Mouse (Mus musculus) fibroblast of lung, adult 2 months (primary cell): Measurements from ENCODE around the gene Btbd19.

ENCODE experiments used
- DNase-seq: peaks from one replicate; pipeline ENCODE4 v3.0.0-alpha.2; 2011; ENCODE audit warnings: low read depth

Btbd19 gene

GRCm38 (mm10) chr4:117110985-117111384, 14.5 kb downstream of the Btbd19 start:
- DNase-seq = no peak

DNA sequence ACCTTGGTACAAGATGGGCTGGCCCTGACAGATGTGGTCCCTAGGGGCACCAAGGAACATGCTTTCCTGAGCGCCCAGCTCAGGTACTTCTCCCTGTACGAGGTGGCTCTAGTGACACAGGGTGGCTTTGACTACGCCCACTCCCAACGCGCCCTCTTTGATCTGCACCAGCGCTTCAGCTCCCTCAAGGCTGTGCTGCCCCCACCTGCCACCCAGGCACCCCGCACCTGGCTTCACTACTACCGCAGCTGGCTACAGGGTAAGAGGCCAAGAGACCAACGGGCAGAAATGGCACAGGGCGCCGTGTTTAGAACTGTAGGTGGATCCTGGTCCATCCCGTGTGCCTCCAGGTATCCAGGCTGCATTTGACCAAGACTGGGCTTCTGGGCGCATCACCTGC, 15.3 kb downstream of the Btbd19 start:
- DNase-seq = no peak

DNA sequence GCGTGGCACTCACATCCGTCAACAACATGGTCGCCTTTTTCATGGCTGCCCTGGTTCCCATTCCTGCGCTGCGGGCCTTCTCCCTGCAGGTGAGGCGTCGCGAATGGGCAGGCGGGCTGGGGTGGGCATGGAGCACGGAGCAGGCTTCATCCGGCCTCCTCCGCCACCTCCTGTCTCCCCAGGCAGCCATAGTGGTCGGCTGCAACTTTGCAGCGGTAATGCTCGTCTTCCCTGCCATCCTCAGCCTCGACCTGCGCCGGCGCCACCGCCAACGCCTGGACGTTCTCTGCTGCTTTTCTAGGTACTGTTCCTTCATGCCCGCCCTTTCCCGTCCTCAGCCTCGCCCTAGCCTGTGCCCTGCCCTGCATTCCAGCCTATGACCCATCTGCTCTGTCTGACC, 16.2 kb downstream of the Btbd19 start:
- no peak for DNase-seq

GRCm38 (mm10) chr4:117108524-117108849, 17.0 kb downstream of the Btbd19 start:
- DNase-seq = no peak

GRCm38 (mm10) chr4:117107813-117108523, 17.6 kb downstream of the Btbd19 start:
- DNase-seq = no peak

GRCm38 (mm10) chr4:117105127-117105526, 20.4 kb downstream of the Btbd19 start:
- no peak for DNase-seq

GRCm38 (mm10) chr4:117104672-117105071, 20.9 kb downstream of the Btbd19 start:
- DNase-seq = no peak

- no peak for DNase-seq
Observed at GRCm38 (mm10) chr4:117101218-117101617, 24.3 kb downstream of the Btbd19 start.

GRCm38 (mm10) chr4:117100036-117100435, 25.5 kb downstream of the Btbd19 start:
- DNase-seq = no peak

- no peak for DNase-seq
Observed at GRCm38 (mm10) chr4:117098764-117099036, 26.8 kb downstream of the Btbd19 start.

DNA sequence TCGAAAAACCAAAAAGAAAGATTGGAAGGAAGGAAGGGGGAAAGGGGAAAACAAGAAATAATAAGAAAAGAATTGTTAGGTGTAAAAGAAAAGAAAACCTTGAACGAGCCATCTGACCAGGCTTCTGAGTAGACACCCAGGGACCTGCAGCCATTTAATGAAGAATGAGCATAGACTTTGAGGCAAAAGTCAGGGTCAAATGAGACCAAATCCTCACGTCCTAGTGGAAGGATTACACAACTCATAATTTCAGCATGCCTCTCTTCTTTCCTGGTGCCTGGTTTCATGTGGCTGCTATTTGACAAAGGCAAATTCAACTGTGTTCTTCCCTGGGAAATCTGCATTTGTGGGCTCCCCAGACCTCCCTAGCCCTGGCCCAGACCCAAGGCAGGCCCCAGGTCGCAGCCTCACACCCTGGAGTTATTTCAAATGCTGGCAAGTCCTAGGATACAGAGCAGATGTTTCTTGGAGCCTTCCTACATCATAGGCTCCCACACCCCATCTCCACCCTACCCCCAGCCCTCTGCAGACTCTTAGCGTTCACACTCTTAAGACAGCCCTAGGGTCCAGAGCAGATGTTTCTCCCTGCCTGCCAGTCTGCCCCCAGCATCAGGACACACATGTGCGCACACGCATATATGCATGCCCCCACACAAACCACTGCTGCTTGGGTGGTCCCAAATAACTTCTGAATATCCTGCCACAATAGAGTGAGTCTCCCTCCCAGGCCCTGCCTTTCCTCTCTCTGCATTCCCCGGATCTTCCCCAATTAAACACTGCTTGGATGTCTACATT, 27.4 kb downstream of the Btbd19 start:
- DNase-seq = no peak

DNA sequence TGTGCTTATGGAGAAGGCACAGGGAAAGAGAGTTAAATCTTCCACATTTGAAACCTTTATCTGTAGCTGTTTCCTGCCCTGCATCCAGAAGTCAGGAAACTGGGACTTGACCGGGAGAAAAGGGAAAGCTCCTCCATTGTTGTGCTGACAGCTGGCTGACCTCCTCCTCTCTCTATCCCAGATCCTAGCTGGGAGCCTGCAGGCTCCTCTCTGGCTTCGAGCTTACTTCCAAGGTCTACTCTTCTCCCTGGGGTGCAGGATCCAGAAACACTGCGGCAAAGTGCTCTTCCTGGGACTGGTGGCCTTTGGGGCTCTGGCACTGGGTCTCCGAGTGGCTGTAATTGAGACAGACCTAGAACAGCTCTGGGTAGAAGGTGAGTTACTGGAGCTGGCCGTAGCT, 28.9 kb downstream of the Btbd19 start:
- no peak for DNase-seq

GRCm38 (mm10) chr4:117095551-117096452, 29.7 kb downstream of the Btbd19 start, which contains the start of gene Ptch2:
Gene Ptch2, plus strand, starts transcription at chr4:117096075.
- DNase-seq = no peak

DNA sequence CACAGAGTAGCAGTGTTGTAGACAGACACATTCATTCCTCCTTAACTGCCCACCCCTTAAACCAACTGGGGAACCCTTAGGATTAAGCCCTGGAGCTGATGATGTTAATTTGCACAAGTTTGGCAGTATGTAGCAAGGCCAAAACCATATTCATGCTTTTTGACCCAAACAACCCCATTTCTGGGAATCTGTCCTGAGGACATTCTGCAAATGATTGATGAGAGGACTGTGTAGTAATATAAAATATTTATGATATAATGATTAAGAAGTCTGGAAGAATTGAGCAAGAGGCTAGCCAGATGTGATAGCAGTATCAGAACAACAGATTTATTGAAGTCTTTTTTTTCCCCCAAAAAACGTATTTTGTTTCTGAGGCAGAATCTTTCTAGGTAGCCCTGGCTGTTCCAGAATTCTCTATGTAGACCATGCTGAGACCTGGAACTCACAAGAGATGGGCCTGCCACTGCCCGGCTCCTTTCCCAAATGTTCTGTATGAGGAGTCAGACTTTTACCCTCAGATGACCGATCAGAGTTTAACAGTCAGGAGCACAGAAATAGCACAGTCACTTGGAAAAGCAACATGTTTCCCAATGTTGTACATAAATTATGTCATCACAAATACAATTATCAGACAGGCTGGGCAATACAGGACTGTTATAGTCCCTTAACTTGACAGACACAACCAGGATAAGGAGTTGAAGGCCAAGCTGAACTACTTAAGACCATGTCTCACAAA, 30.7 kb downstream of the Btbd19 start:
- DNase-seq = peak; percentile 27

DNA sequence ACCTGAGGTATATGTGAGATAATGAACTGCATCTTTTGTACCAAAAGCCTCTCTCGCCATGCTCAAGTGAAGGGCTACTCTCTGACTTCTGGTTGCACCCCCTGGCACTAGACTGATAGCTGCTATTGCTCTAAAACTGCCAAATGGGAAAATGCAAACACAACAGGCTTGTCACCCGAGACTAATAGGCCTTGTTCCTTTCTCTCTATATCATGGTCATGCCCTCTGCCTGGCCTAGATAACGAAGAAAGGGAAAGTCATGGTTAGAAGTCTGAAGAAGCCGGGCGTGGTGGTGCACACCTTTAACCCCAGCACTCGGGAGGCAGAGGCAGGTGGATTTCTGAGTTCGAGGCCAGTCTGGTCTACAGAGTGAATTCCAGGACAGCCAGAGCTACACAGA, 34.9 kb downstream of the Btbd19 start:
- no peak for DNase-seq

DNA sequence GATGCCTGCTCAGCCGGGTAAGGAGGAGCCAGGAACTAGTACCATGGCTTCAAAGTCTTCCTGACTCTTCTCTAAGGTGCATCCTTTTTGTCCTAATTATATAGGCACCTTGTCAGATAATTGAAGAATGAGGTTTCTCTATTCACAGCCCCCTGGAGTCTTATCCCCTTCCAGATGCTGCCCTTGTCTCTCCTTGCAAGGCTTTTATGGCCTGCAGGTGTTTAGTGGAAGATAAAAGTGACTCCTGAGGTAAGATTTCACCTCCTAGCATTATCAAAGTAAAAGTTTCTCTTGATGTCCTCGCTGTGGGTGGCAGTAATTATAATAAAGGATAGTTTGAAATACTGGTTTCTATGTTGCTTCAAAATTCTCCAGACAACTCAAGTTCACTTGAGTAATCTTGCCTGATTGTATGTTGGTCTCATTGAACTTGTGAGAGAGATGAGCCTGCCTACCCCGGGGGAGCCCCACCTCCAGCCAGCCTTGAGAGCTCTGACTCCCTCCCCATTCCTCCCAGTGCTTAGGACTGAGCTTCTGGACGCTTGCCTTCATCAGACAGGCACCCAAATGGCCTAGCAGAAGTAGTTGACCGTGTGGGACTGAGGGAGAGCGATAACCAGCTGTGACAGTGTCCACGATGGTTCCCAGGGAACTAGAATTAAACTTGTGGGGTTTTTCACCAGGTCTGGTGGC, 37.4 kb downstream of the Btbd19 start:
- DNase-seq = no peak

- DNase-seq = no peak
Observed at GRCm38 (mm10) chr4:117071183-117071582, 54.3 kb downstream of the Btbd19 start.

DNA sequence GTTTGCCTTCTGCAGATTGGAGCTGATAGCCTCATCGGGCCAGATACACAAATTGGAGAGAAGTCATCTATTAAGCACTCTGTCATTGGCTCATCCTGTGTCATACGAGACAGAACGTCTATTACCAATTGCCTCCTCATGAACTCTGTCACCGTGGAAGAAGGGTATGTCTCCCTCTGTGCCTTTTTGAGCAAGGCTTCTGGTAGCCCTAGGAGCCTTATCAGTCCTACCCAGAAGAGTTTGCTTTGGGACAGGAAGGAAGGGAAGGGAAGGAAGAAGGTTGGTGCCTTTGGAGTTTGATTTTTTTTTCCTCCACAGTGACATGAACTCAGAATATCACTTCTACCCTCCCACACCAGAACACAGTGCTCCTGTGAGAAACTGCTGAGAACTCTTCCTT, 54.9 kb downstream of the Btbd19 start:
- no peak for DNase-seq

- DNase-seq = no peak
Observed at GRCm38 (mm10) chr4:117069647-117070046, 55.9 kb downstream of the Btbd19 start.
